In the genomic region with DNA sequence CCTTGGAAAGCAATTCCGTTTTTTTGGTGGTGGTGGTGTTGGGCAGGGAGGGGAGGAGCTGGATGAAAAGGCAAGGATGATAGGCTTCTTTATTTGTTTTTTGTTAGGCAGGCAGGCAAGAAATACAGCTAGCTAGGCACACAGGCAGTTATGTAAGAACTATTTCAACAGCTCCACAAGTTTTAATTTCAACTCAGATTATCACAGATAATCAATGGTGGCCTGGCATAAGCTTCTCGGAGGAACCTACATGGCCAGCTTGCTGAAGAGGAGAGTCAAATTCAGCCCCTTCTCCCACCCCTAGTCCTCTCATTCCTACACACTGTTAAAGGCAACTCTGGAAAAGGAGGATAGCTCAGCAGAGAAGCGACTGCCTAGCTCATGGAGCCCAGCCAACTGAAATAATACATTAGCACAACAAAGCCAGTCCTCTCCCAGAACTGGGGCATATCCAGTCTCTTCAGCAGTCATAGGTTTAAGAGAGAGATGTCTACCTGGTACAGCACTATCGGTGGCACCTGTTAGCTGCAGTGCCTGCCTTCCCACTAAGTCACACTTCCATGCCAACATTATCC, we compare ENCODE assay signal across 18 mouse cellular contexts. TPM values are rescaled to one million over a fixed set of nuclear protein-coding genes. Genes with fewer than 3 reads are reported as not detected.
A peak's percentile ranks its signal among the peaks of the same experiment; 100 is the strongest.
DNase-seq lines count a peak whose midpoint lies in the region; ATAC-seq and TF ChIP-seq lines count a peak whose summit lies in the region.
"Had no signal": no experiment of that assay in that cellular context is flagged by ENCODE, and none has a peak within 500 bp of the region (broad histone marks: within the 10 kb centered on the region; RNA-seq: fewer than 3 reads in every experiment).

No protein-coding gene starts in this region.

- H3K27ac ChIP-seq in gastrocnemius, adult 2 months: peak overlapping the region; percentile 99
- H3K27ac ChIP-seq: embryonic facial prominence, embryonic 13.5 days; limb, embryonic 12.5 days; midbrain, embryonic 10.5 days; stomach, embryonic 15.5 days had no signal

- DNase-seq in gastrocnemius, adult 2 months: no peak
- no peak for DNase-seq in gastrocnemius, adult 8-10 months (ENCODE audit: low spot score in 2 of 2)
- DNase-seq in layer of hippocampus, postnatal 36 days: peak; percentile 24 to 29
- no peak for DNase-seq in layer of hippocampus, adult 8-10 months (ENCODE audit: low spot score in 2 of 2)
- DNase-seq in right cerebral cortex, adult 18-20 months: peak; percentile 27
- no peak for DNase-seq in right cerebral cortex, postnatal 36 days (ENCODE audit: low spot score in 2 of 2)
- DNase-seq: B cell, adult 2 months; gastrocnemius, postnatal 25 days; kidney, postnatal 25 days; lung, embryonic 14.5 days; lung, postnatal 4 days; thymus, adult 2 months had no signal

- no peak for TF ChIP-seq CTCF in gastrocnemius, adult 2 months (IDR thresholded peaks at IDR 0.05)

- peak overlapping the region; percentile 26 for H3K4me3 ChIP-seq in gastrocnemius, adult 2 months
- H3K4me3 ChIP-seq: embryonic facial prominence, embryonic 13.5 days; limb, embryonic 12.5 days; midbrain, embryonic 10.5 days; myocyte; stomach, embryonic 15.5 days had no signal

- intact Hi-C loops in gastrocnemius, adult 2 months (cut with DNase I): loop anchor here (2.0 kb wide), 1 partner anchor 19 kb away; no protein-coding TSS in a partner anchor

- ATAC-seq in activated CD4-positive, CD25-positive, alpha-beta regulatory T cell, adult 4 months: no peak

RNA-seq across cellular contexts. Expression of a gene that starts 7.5 kb away (rescaled TPM):
- 100 to 1,000 TPM; 320 to 401 TPM for total RNA-seq in gastrocnemius, adult 2 months (2021)
- total RNA-seq in gastrocnemius, adult 8-10 months (2022): 100 to 1,000 TPM; 288 to 464 (median 323) TPM
- total RNA-seq in layer of hippocampus, postnatal 36 days (2021): 100 to 1,000 TPM; 312 to 316 TPM
- total RNA-seq in layer of hippocampus, adult 8-10 months (2022): 100 to 1,000 TPM; 318 to 396 (median 337) TPM
- 100 to 1,000 TPM; 294 to 336 TPM for polyA plus RNA-seq in activated CD4-positive, CD25-positive, alpha-beta regulatory T cell, adult 4 months (2017; shearing (Covaris generic))

RNA-seq across cellular contexts. Expression of a gene that starts 46.7 kb away (rescaled TPM):
- total RNA-seq in gastrocnemius, adult 2 months (2021): 10 to 100 TPM; 75.9 to 83.2 TPM
- 100 to 1,000 TPM in 1 of 4 experiments, 10 to 100 TPM in 3; 67.2 to 101 (median 85.6) TPM for total RNA-seq in gastrocnemius, adult 8-10 months (2022)
- total RNA-seq in layer of hippocampus, postnatal 36 days (2021): 100 to 1,000 TPM; 185 to 192 TPM
- total RNA-seq in layer of hippocampus, adult 8-10 months (2022): 100 to 1,000 TPM; 164 to 216 (median 188) TPM
- polyA plus RNA-seq in activated CD4-positive, CD25-positive, alpha-beta regulatory T cell, adult 4 months (2017; shearing (Covaris generic)): 100 to 1,000 TPM; 100 to 113 TPM

RNA-seq across cellular contexts. Expression of a gene that starts 56.1 kb away (rescaled TPM):
- 1 to 10 TPM in 1 of 2 experiments, under 1 TPM in 1; 0.99 to 1.6 TPM for total RNA-seq in gastrocnemius, adult 2 months (2021)
- total RNA-seq in gastrocnemius, adult 8-10 months (2022): 1 to 10 TPM in 2 of 4 experiments, under 1 TPM in 1, not detected in 1; 0.34 to 1.9 (median 1.3) TPM
- total RNA-seq in layer of hippocampus, postnatal 36 days (2021): 10 to 100 TPM; 63.5 to 71.7 TPM
- 10 to 100 TPM; 42.8 to 52.9 (median 45.2) TPM for total RNA-seq in layer of hippocampus, adult 8-10 months (2022)
- not detected for polyA plus RNA-seq in activated CD4-positive, CD25-positive, alpha-beta regulatory T cell, adult 4 months (2017; shearing (Covaris generic))

Comparison
In these comparisons a context has a peak if more than half of its experiments do, and no peak if none do; other contexts are left out.
1. DNase-seq: peak in layer of hippocampus, postnatal 36 days (2 of 2) and right cerebral cortex, adult 18-20 months (single experiment); none in gastrocnemius, adult 2 months (single experiment), gastrocnemius, adult 8-10 months (0 of 2), layer of hippocampus, adult 8-10 months (0 of 2) and right cerebral cortex, postnatal 36 days (0 of 2).
2. RNA of a gene that starts 56.1 kb away (total RNA-seq): 63.5 to 71.7 TPM in layer of hippocampus, postnatal 36 days and 42.8 to 52.9 TPM in layer of hippocampus, adult 8-10 months; 0.99 to 1.6 TPM in gastrocnemius, adult 2 months and 0.34 to 1.9 TPM in gastrocnemius, adult 8-10 months; every median in the first group is over 10 times any median in the second.